Mouse (Mus musculus): Measurements from ENCODE around the gene Gm4869. TPM values are rescaled to one million over a fixed set of nuclear protein-coding genes. Genes with fewer than 3 reads are reported as not detected.
"Not testable (repeated sequence)": the region's sequence is repeated elsewhere in the genome, so short reads cannot be mapped to it uniquely, and the experiment has no call there.

Gm4869 gene
- polyA plus RNA-seq, 1 experiment from 2014 or later, result not detected

DNA sequence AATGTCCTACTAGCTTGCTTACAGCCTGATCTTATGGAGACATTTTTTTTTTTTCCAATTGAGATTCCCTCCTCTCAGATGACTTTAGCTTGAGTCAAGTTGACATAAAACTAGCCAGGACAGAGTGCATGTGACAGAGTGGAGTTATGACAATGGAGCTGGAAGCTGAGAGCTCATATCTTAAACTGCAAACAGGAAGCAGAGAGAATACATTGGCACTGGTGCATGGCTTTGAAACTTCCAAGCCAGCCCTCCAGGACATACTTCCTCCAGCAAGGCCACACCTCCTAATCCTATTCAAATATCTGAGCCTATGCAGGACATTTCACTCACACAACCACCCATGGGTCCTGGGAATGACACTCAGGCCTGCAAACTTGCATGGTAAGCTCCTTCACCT lies 9.0 kb downstream of the Gm4869 start:
- no peaks in the 10 kb centered on the region; the same call in 1 of the 2 replicates for H3K4me1 ChIP-seq (ENCODE audit: control insufficient read depth, insufficient read depth, low read length)
- H3K4me2 ChIP-seq (ENCODE audit: low read depth, low read length), result no peak overlapping the region
- peak overlapping the region; percentile 17 for H3K27ac ChIP-seq (ENCODE audit: low read length)
- no peaks in the 10 kb centered on the region for H3K27me3 ChIP-seq (ENCODE audit: control insufficient read depth, insufficient read depth, low read length)
- ATAC-seq (replicated peaks; ENCODE audit: extremely low read depth, insufficient read depth, low FRiP score), result peak; percentile 67; the same call in 1 of the 2 replicates
- no peak overlapping the region for H3K9ac ChIP-seq (ENCODE audit: low read length)
- no peaks in the 10 kb centered on the region for H3K36me3 ChIP-seq (ENCODE audit: control insufficient read depth, insufficient read depth)
- H3K9me3 ChIP-seq (replicated peaks; ENCODE audit: control insufficient read depth, low read length), result no peaks in the 10 kb centered on the region
- no peak overlapping the region for H3K4me3 ChIP-seq (ENCODE audit: low read length)

DNA sequence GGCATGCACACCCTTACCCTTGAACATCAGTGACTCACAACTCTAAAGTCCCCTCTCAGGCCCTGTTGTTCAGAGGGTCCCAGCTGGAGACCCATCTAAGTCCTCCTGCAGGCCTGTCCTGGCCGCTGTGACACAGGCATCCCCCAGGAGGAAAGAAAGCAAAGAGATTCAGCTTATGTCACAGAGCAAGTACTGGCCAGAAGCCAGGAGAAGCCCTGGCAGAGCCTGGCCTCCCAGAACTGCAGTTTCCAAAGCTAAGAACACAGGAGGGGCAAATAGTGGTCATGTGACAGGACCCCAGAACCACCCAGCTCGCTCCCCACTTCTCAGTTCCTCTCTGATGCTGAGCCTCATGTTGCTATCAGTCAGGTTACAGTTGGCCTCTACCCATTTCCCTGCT lies 10.0 kb downstream of the Gm4869 start:
- H3K4me3 ChIP-seq (ENCODE audit: low read length), result no peak overlapping the region
- peak overlapping the region; percentile 15; the same call in 1 of the 2 replicates for H3K9ac ChIP-seq (ENCODE audit: low read length)
- H3K9me3 ChIP-seq (replicated peaks; ENCODE audit: control insufficient read depth, low read length), result no peaks in the 10 kb centered on the region
- no peaks in the 10 kb centered on the region; the same call in 1 of the 2 replicates for H3K4me1 ChIP-seq (ENCODE audit: control insufficient read depth, insufficient read depth, low read length)
- H3K27ac ChIP-seq (ENCODE audit: low read length), result no peak overlapping the region
- no peak overlapping the region for H3K4me2 ChIP-seq (ENCODE audit: low read depth, low read length)
- H3K27me3 ChIP-seq (ENCODE audit: control insufficient read depth, insufficient read depth, low read length), result no peaks in the 10 kb centered on the region
- no peaks in the 10 kb centered on the region for H3K36me3 ChIP-seq (ENCODE audit: control insufficient read depth, insufficient read depth)
- ATAC-seq (replicated peaks; ENCODE audit: extremely low read depth, insufficient read depth, low FRiP score), result no peak
- WGBS, result 57% methylated on average over 2 of the region's 2 CpGs

DNA sequence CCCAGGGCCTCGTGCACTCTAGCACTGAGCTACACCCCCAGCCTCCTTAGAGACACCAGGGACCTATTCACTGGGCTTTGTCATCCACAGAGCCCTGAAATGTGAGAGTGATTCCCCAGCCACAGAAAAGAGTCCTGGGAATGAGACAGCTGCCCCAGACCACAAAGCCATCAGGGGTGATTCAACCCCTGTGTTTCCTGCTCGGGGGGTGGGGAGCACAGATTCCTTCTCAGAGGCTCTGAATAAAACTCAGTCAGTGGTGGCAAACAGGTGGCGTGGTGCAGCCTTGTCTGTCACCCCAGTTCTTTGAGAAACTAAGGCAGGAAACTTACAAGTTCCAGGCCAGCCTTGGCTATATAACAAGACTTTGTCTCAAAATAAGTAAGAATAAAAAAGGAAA lies 16.0 kb downstream of the Gm4869 start:
- 77% methylated on average over 3 of the region's 3 CpGs for WGBS
- Histone ChIP-seq H3K36me3 (ENCODE audit: control insufficient read depth, insufficient read depth) (no peaks in the 10 kb centered on the region), H3K9ac (ENCODE audit: low read length) (no peak overlapping the region), H3K27ac (ENCODE audit: low read length) (no peak overlapping the region), H3K4me2 (ENCODE audit: low read depth, low read length) (no peak overlapping the region), H3K4me1 (ENCODE audit: control insufficient read depth, insufficient read depth, low read length) (no peaks in the 10 kb centered on the region), H3K9me3 (replicated peaks; ENCODE audit: control insufficient read depth, low read length) (peaks cover 17% of the 10 kb centered on the region), H3K4me3 (ENCODE audit: low read length) (no peak overlapping the region), H3K27me3 (ENCODE audit: control insufficient read depth, insufficient read depth, low read length) (no peaks in the 10 kb centered on the region)
- ATAC-seq (replicated peaks; ENCODE audit: extremely low read depth, insufficient read depth, low FRiP score), result no peak

DNA sequence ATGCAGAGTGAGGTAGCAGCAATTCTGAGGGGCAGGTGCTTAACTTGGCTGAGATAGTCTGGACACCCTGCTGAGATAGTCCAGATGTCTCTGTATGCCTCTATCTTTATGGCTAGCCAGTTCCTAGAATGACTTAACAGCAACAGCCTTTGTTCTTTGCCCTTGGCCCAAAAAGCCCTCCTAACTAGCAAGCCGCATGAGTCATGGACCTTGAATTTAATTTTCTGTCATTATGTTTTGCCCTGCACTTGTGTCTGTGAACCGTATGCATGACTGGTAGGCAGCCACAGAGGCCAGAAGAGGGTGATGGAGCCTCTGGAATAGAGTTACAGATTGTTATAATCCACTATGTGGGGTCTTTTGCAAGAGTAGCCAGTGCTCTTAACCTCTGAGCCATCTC lies 17.7 kb downstream of the Gm4869 start:
- not testable (repeated sequence) for H3K36me3 ChIP-seq (ENCODE audit: control insufficient read depth, insufficient read depth); ATAC-seq (replicated peaks; ENCODE audit: extremely low read depth, insufficient read depth, low FRiP score); H3K9ac ChIP-seq (ENCODE audit: low read length); H3K4me2 ChIP-seq (ENCODE audit: low read depth, low read length); H3K27me3 ChIP-seq (ENCODE audit: control insufficient read depth, insufficient read depth, low read length); H3K27ac ChIP-seq (ENCODE audit: low read length); H3K4me3 ChIP-seq (ENCODE audit: low read length); H3K4me1 ChIP-seq (ENCODE audit: control insufficient read depth, insufficient read depth, low read length)
- H3K9me3 ChIP-seq (replicated peaks; ENCODE audit: control insufficient read depth, low read length), result peaks cover 17% of the 10 kb centered on the region
- WGBS, result 75% methylated on average over 2 of the region's 2 CpGs

DNA sequence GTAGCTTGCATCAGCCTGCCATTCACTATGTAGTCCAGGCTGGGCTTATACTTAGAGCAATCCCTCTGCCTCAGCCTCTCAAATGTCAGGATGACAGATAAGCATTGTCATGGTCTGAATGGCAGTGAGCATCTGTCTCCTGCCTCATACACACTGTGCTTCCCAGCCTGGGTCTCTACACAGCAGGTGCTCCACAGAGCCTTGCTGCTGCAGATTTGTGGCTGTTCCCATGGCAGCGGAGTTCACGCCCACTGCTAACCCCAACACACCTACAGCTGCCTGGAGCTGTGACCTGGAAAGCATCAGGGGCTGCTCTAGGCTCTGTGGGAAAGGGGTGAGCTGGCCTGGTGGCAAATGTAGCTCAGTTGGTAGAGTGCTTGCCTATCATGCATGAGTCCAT lies 19.5 kb downstream of the Gm4869 start:
- Histone ChIP-seq H3K4me3 (ENCODE audit: low read length) (no peak overlapping the region), H3K36me3 (ENCODE audit: control insufficient read depth, insufficient read depth) (no peaks in the 10 kb centered on the region), H3K27me3 (ENCODE audit: control insufficient read depth, insufficient read depth, low read length) (no peaks in the 10 kb centered on the region), H3K9me3 (replicated peaks; ENCODE audit: control insufficient read depth, low read length) (peaks cover 17% of the 10 kb centered on the region), H3K9ac (ENCODE audit: low read length) (no peak overlapping the region), H3K4me1 (ENCODE audit: control insufficient read depth, insufficient read depth, low read length) (no peaks in the 10 kb centered on the region), H3K27ac (ENCODE audit: low read length) (no peak overlapping the region), H3K4me2 (ENCODE audit: low read depth, low read length) (no peak overlapping the region)
- WGBS, result 69% methylated on average over 2 of the region's 2 CpGs
- ATAC-seq (replicated peaks; ENCODE audit: extremely low read depth, insufficient read depth, low FRiP score), result no peak

DNA sequence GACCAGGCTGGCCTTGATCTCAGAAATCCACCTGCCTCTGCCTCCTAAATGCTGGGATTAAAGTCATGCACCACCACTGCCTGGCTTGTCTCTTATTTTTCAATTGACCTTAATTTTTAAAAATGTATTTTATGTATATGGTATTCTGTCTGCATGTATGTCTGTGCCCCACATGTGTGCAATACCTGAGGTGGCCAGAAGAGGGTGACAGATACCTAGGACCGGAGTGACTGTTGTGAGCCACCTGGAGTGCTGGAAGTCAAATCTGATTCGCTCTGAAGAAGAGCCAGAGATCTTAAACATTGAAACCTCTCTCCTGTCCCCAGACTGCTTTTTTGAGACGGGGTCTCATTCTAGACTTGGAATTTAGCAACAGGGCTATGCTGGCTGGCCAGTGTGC lies 26.9 kb downstream of the Gm4869 start:
- no peak overlapping the region for H3K4me3 ChIP-seq (ENCODE audit: low read length)
- H3K4me1 ChIP-seq (ENCODE audit: control insufficient read depth, insufficient read depth, low read length), result no peaks in the 10 kb centered on the region
- no peak overlapping the region for H3K9ac ChIP-seq (ENCODE audit: low read length)
- ATAC-seq (replicated peaks; ENCODE audit: extremely low read depth, insufficient read depth, low FRiP score), result no peak
- H3K4me2 ChIP-seq (ENCODE audit: low read depth, low read length), result no peak overlapping the region
- H3K9me3 ChIP-seq (replicated peaks; ENCODE audit: control insufficient read depth, low read length), result peaks cover 4% of the 10 kb centered on the region; the same call in 1 of the 2 replicates
- H3K27me3 ChIP-seq (ENCODE audit: control insufficient read depth, insufficient read depth, low read length), result no peaks in the 10 kb centered on the region
- no peaks in the 10 kb centered on the region for H3K36me3 ChIP-seq (ENCODE audit: control insufficient read depth, insufficient read depth)
- no peak overlapping the region for H3K27ac ChIP-seq (ENCODE audit: low read length)
- WGBS, result 72% methylated on average over 3 of the region's 3 CpGs

DNA sequence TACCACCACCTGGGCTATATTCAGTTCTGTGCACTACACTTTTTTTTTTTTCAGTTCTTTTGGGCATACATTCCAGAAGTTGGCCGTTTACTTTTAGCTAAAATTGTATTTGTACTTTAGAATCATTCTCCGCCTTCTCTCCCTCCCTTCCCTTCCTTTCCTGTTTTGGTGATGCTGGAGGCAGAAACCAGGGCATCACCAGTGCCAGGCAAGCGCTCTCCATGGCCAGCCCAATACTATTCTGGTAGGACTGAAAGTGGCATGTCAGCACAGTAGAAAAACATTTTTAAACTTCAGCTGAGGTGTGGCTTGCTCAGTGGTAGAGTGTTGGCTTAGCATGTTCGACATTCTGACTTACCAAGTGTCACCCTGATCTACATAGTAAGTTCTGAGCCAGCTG lies 36.0 kb downstream of the Gm4869 start:
- H3K27ac ChIP-seq (ENCODE audit: low read length), result no peak overlapping the region

DNA sequence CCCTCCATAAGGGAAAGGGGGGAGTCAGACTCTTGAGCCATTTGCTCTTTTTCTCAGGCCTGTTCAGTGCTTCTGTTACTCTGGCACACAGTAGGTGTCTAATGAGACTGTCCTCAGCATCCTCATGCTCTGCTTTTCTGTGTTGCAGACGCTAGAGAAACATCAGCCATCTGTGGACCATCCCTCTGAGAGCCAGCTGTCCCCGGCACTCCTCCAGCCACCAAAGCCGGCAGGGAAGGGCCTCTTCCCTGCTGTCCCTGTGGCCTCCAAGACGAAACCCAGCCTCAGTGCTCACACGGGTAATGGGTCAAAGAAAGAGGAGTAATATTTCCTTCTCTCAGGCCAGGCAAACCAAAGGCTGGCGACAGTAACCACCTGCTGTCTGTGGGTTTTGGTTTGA lies 45.7 kb downstream of the Gm4869 start:
- H3K27ac ChIP-seq (ENCODE audit: low read length), result no peak overlapping the region
- H3K9ac ChIP-seq (ENCODE audit: low read length), result no peak overlapping the region
- H3K9me3 ChIP-seq (replicated peaks; ENCODE audit: control insufficient read depth, low read length), result no peaks in the 10 kb centered on the region
- H3K36me3 ChIP-seq (ENCODE audit: control insufficient read depth, insufficient read depth), result no peaks in the 10 kb centered on the region
- H3K4me2 ChIP-seq (ENCODE audit: low read depth, low read length), result no peak overlapping the region
- 65% methylated on average over 6 of the region's 6 CpGs for WGBS
- H3K27me3 ChIP-seq (ENCODE audit: control insufficient read depth, insufficient read depth, low read length), result peaks cover 3% of the 10 kb centered on the region
- no peaks in the 10 kb centered on the region for H3K4me1 ChIP-seq (ENCODE audit: control insufficient read depth, insufficient read depth, low read length)
- no peak overlapping the region for H3K4me3 ChIP-seq (ENCODE audit: low read length)
- ATAC-seq (replicated peaks; ENCODE audit: extremely low read depth, insufficient read depth, low FRiP score), result no peak

More for the DNA sequence above, 36.0 kb downstream of the Gm4869 start:
- Histone ChIP-seq H3K4me2 (ENCODE audit: low read depth, low read length) (no peak overlapping the region), H3K36me3 (ENCODE audit: control insufficient read depth, insufficient read depth) (no peaks in the 10 kb centered on the region), H3K9ac (ENCODE audit: low read length) (no peak overlapping the region), H3K9me3 (replicated peaks; ENCODE audit: control insufficient read depth, low read length) (no peaks in the 10 kb centered on the region), H3K27me3 (ENCODE audit: control insufficient read depth, insufficient read depth, low read length) (no peaks in the 10 kb centered on the region), H3K4me3 (ENCODE audit: low read length) (no peak overlapping the region), H3K4me1 (ENCODE audit: control insufficient read depth, insufficient read depth, low read length) (no peaks in the 10 kb centered on the region)
- WGBS, result 61% methylated on average over 4 of the region's 4 CpGs
- no peak for ATAC-seq (replicated peaks; ENCODE audit: extremely low read depth, insufficient read depth, low FRiP score)

DNA sequence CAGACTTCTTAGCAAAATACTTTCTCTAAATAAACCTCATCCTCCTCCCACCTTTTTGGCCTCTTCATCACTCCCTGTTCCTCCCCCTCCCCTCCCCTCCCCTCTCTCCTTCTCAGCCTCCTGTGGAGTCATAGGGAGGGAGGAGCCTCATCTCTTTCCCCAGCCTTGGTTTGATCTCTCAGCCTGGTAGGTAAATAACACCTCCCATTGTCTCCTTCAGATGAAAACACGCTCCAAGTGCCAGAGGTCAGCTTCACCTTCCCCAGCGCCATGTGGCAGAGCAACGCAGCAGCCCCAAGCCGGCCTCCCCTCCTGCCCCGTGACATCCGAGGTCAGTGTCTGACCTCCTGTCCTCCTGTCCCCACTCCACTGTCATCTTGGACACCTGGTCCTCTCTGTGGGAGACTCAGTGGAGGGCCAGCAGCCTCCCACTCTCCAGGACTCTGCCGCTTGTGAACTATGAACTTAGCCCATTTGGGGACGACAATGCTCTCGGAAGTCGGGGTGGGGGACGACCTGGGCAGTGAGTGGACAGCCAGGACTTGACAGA lies 47.3 kb downstream of the Gm4869 start:
- 20% methylated on average over 11 of the region's 11 CpGs for WGBS
- H3K4me3 ChIP-seq (ENCODE audit: low read length), result no peak overlapping the region
- no peak overlapping the region for H3K9ac ChIP-seq (ENCODE audit: low read length)
- no peak overlapping the region for H3K4me2 ChIP-seq (ENCODE audit: low read depth, low read length)
- H3K9me3 ChIP-seq (replicated peaks; ENCODE audit: control insufficient read depth, low read length), result no peaks in the 10 kb centered on the region
- no peak for ATAC-seq (replicated peaks; ENCODE audit: extremely low read depth, insufficient read depth, low FRiP score)
- H3K27ac ChIP-seq (ENCODE audit: low read length), result no peak overlapping the region
- no peaks in the 10 kb centered on the region for H3K4me1 ChIP-seq (ENCODE audit: control insufficient read depth, insufficient read depth, low read length)
- H3K36me3 ChIP-seq (ENCODE audit: control insufficient read depth, insufficient read depth), result no peaks in the 10 kb centered on the region
- peaks cover 2% of the 10 kb centered on the region for H3K27me3 ChIP-seq (ENCODE audit: control insufficient read depth, insufficient read depth, low read length)
